Mouse (Mus musculus) testis, adult 2 months (tissue): ENCODE measurements around the gene Cavin1.

Source experiments
- CTCF ChIP-seq: fragments of 200-500 bp; IDR thresholded peaks from 2 replicates; pipeline ENCODE4 v1.5.1; 2012; ENCODE audit warnings: low read depth, mild to moderate bottlenecking, inconsistent platforms, low read length, moderate library complexity; ENCODE audit not compliant: control insufficient read depth, insufficient read depth, insufficient replicate concordance
- POLR2A ChIP-seq: fragments of 200-500 bp; IDR thresholded peaks from 2 replicates; pipeline ENCODE4 v1.6.1; 2012; ENCODE audit warnings: low read depth, mild to moderate bottlenecking, inconsistent platforms, low read length, moderate library complexity; ENCODE audit not compliant: control insufficient read depth

DNA sequence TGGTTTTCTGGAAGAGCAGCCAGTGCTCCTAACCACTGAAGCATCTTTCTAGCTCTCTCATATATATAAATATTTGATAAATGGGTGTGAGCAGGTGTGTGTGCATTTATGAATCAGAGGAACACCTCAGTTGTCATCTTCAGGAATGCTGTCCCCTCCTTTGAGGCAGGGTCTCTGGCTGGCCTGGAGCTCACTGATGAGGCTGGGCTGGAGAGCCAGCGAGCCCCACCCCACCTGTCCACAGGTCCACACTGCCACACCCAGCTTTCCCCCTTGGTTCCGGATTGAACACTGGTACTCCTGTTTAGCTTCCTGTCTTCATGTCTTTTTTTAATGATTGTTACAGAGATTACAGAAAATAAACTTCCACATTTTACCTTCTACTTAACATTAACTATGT lies 22.8 kb upstream of the Cavin1 start:
- no peak for TF ChIP-seq CTCF
- TF ChIP-seq POLR2A = no peak
